Mouse (Mus musculus): Measurements from ENCODE around the gene Has1. TPM values are rescaled to one million over a fixed set of nuclear protein-coding genes. Genes with fewer than 3 reads are reported as not detected.

Has1 gene
- polyA plus RNA-seq, 1 experiment, result 0.50 TPM

- WGBS, result 44% methylated on average over 2 of the region's 2 CpGs
- no peaks in the 10 kb centered on the region for H3K27me3 ChIP-seq (ENCODE audit: control insufficient read depth, insufficient read depth, low read length)
- H3K27ac ChIP-seq (ENCODE audit: control insufficient read depth, insufficient read depth, low read length), result no peak overlapping the region
Observed at GRCm38 (mm10) chr17:17865168-17865567, 10.2 kb upstream of the Has1 start.

GRCm38 (mm10) chr17:17862360-17862759 lies 7.4 kb upstream of the Has1 start:
- Histone ChIP-seq H3K4me1 (replicated peaks; ENCODE audit: control insufficient read depth, insufficient read depth, low read length) (no peaks in the 10 kb centered on the region), H3K36me3 (ENCODE audit: control insufficient read depth, insufficient read depth, low read length) (no peaks in the 10 kb centered on the region), H3K4me3 (ENCODE audit: control insufficient read depth, insufficient read depth, low read length) (no peak overlapping the region), H3K27me3 (ENCODE audit: control insufficient read depth, insufficient read depth, low read length) (no peaks in the 10 kb centered on the region), H3K27ac (ENCODE audit: control insufficient read depth, insufficient read depth, low read length) (no peak overlapping the region)
- WGBS, result 90% methylated on average over 1 of the region's 1 CpGs
- TF ChIP-seq POLR2A (IDR thresholded peaks at IDR 0.05; ENCODE audit: control insufficient read depth, extremely low read depth, insufficient read depth, low read length, poor library complexity) (no peak), CTCF (IDR thresholded peaks at IDR 0.05; ENCODE audit: borderline replicate concordance, control insufficient read depth, extremely low read depth, insufficient read depth, low read length, poor library complexity) (no peak)
- DNase-seq, result no peak

More at GRCm38 (mm10) chr17:17865168-17865567, 10.2 kb upstream of the Has1 start:
- DNase-seq, result no peak
- no peak for TF ChIP-seq POLR2A (IDR thresholded peaks at IDR 0.05; ENCODE audit: control insufficient read depth, extremely low read depth, insufficient read depth, low read length, poor library complexity)
- TF ChIP-seq CTCF (IDR thresholded peaks at IDR 0.05; ENCODE audit: borderline replicate concordance, control insufficient read depth, extremely low read depth, insufficient read depth, low read length, poor library complexity), result no peak
- Histone ChIP-seq H3K4me3 (ENCODE audit: control insufficient read depth, insufficient read depth, low read length) (no peak overlapping the region), H3K4me1 (replicated peaks; ENCODE audit: control insufficient read depth, insufficient read depth, low read length) (no peaks in the 10 kb centered on the region), H3K36me3 (ENCODE audit: control insufficient read depth, insufficient read depth, low read length) (no peaks in the 10 kb centered on the region)

- TF ChIP-seq CTCF (IDR thresholded peaks at IDR 0.05; ENCODE audit: borderline replicate concordance, control insufficient read depth, extremely low read depth, insufficient read depth, low read length, poor library complexity) (no peak), POLR2A (IDR thresholded peaks at IDR 0.05; ENCODE audit: control insufficient read depth, extremely low read depth, insufficient read depth, low read length, poor library complexity) (no peak)
- 50% methylated on average over 3 of the region's 3 CpGs for WGBS
Observed at GRCm38 (mm10) chr17:17860110-17860509, 5.1 kb upstream of the Has1 start.

GRCm38 (mm10) chr17:17857446-17857845 lies 2.4 kb upstream of the Has1 start:
- H3K36me3 ChIP-seq (ENCODE audit: control insufficient read depth, insufficient read depth, low read length), result no peaks in the 10 kb centered on the region
- 90% methylated on average over 1 of the region's 1 CpGs for WGBS
- no peaks in the 10 kb centered on the region for H3K27me3 ChIP-seq (ENCODE audit: control insufficient read depth, insufficient read depth, low read length)
- TF ChIP-seq CTCF (IDR thresholded peaks at IDR 0.05; ENCODE audit: borderline replicate concordance, control insufficient read depth, extremely low read depth, insufficient read depth, low read length, poor library complexity), result no peak
- no peak for TF ChIP-seq POLR2A (IDR thresholded peaks at IDR 0.05; ENCODE audit: control insufficient read depth, extremely low read depth, insufficient read depth, low read length, poor library complexity)
- no peaks in the 10 kb centered on the region for H3K4me1 ChIP-seq (replicated peaks; ENCODE audit: control insufficient read depth, insufficient read depth, low read length)
- H3K27ac ChIP-seq (ENCODE audit: control insufficient read depth, insufficient read depth, low read length), result no peak overlapping the region
- no peak for DNase-seq
- H3K4me3 ChIP-seq (ENCODE audit: control insufficient read depth, insufficient read depth, low read length), result no peak overlapping the region

More at GRCm38 (mm10) chr17:17860110-17860509, 5.1 kb upstream of the Has1 start:
- Histone ChIP-seq H3K4me1 (replicated peaks; ENCODE audit: control insufficient read depth, insufficient read depth, low read length) (no peaks in the 10 kb centered on the region), H3K36me3 (ENCODE audit: control insufficient read depth, insufficient read depth, low read length) (no peaks in the 10 kb centered on the region), H3K27ac (ENCODE audit: control insufficient read depth, insufficient read depth, low read length) (no peak overlapping the region), H3K4me3 (ENCODE audit: control insufficient read depth, insufficient read depth, low read length) (no peak overlapping the region), H3K27me3 (ENCODE audit: control insufficient read depth, insufficient read depth, low read length) (no peaks in the 10 kb centered on the region)
- no peak for DNase-seq

GRCm38 (mm10) chr17:17856612-17857011 lies 1.6 kb upstream of the Has1 start:
- 94% methylated on average over 1 of the region's 1 CpGs for WGBS
- TF ChIP-seq POLR2A (IDR thresholded peaks at IDR 0.05; ENCODE audit: control insufficient read depth, extremely low read depth, insufficient read depth, low read length, poor library complexity), result no peak
- no peak for TF ChIP-seq CTCF (IDR thresholded peaks at IDR 0.05; ENCODE audit: borderline replicate concordance, control insufficient read depth, extremely low read depth, insufficient read depth, low read length, poor library complexity)
- no peak overlapping the region for H3K27ac ChIP-seq (ENCODE audit: control insufficient read depth, insufficient read depth, low read length)

GRCm38 (mm10) chr17:17849906-17850712 lies 4.9 kb downstream of the Has1 start:
- no peaks in the 10 kb centered on the region for H3K4me1 ChIP-seq (replicated peaks; ENCODE audit: control insufficient read depth, insufficient read depth, low read length)

More at GRCm38 (mm10) chr17:17856612-17857011, 1.6 kb upstream of the Has1 start:
- no peak for DNase-seq
- Histone ChIP-seq H3K4me1 (replicated peaks; ENCODE audit: control insufficient read depth, insufficient read depth, low read length) (no peaks in the 10 kb centered on the region), H3K27me3 (ENCODE audit: control insufficient read depth, insufficient read depth, low read length) (no peaks in the 10 kb centered on the region), H3K4me3 (ENCODE audit: control insufficient read depth, insufficient read depth, low read length) (no peak overlapping the region), H3K36me3 (ENCODE audit: control insufficient read depth, insufficient read depth, low read length) (no peaks in the 10 kb centered on the region)

More at GRCm38 (mm10) chr17:17849906-17850712, 4.9 kb downstream of the Has1 start:
- H3K27me3 ChIP-seq (ENCODE audit: control insufficient read depth, insufficient read depth, low read length), result no peaks in the 10 kb centered on the region; the same call in 1 of the 2 replicates
- no peaks in the 10 kb centered on the region for H3K36me3 ChIP-seq (ENCODE audit: control insufficient read depth, insufficient read depth, low read length)
- TF ChIP-seq POLR2A (IDR thresholded peaks at IDR 0.05; ENCODE audit: control insufficient read depth, extremely low read depth, insufficient read depth, low read length, poor library complexity), result no peak
- no peak for TF ChIP-seq CTCF (IDR thresholded peaks at IDR 0.05; ENCODE audit: borderline replicate concordance, control insufficient read depth, extremely low read depth, insufficient read depth, low read length, poor library complexity)
- H3K4me3 ChIP-seq (ENCODE audit: control insufficient read depth, insufficient read depth, low read length), result no peak overlapping the region
- no peak for DNase-seq
- H3K27ac ChIP-seq (ENCODE audit: control insufficient read depth, insufficient read depth, low read length), result no peak overlapping the region
- WGBS, result 50% methylated on average over 55 of the region's 55 CpGs
